Mouse (Mus musculus): ENCODE data around the gene Grap. TPM values are rescaled to one million over a fixed set of nuclear protein-coding genes. Genes with fewer than 3 reads are reported as not detected.

The Grap gene
- polyA plus RNA-seq, 1 experiment from 2014 or later, result 10.2 TPM

- no peak overlapping the region for H3K27ac ChIP-seq (ENCODE audit: low read length)
- no peaks in the 10 kb centered on the region for H3K36me3 ChIP-seq (ENCODE audit: control insufficient read depth, insufficient read depth)
- H3K4me3 ChIP-seq (replicated peaks; ENCODE audit: low read length), result no peak overlapping the region
- no peaks in the 10 kb centered on the region for H3K27me3 ChIP-seq (replicated peaks; ENCODE audit: control insufficient read depth, insufficient read depth, low read length)
- no peak overlapping the region for H3K4me2 ChIP-seq (ENCODE audit: low read length)
- H3K9me3 ChIP-seq (ENCODE audit: control insufficient read depth, low read length), result no peaks in the 10 kb centered on the region
- peaks cover 4% of the 10 kb centered on the region; the same call in 1 of the 2 replicates for H3K4me1 ChIP-seq (replicated peaks; ENCODE audit: control insufficient read depth, insufficient read depth, low read length)
- no peak for ATAC-seq
- WGBS, result 61% methylated on average over 15 of the region's 15 CpGs
- H3K9ac ChIP-seq (replicated peaks; ENCODE audit: low read depth, low read length), result no peak overlapping the region
Observed at GRCm38 (mm10) chr11:61713157-61713855, 60.2 kb downstream of the Grap start.

DNA sequence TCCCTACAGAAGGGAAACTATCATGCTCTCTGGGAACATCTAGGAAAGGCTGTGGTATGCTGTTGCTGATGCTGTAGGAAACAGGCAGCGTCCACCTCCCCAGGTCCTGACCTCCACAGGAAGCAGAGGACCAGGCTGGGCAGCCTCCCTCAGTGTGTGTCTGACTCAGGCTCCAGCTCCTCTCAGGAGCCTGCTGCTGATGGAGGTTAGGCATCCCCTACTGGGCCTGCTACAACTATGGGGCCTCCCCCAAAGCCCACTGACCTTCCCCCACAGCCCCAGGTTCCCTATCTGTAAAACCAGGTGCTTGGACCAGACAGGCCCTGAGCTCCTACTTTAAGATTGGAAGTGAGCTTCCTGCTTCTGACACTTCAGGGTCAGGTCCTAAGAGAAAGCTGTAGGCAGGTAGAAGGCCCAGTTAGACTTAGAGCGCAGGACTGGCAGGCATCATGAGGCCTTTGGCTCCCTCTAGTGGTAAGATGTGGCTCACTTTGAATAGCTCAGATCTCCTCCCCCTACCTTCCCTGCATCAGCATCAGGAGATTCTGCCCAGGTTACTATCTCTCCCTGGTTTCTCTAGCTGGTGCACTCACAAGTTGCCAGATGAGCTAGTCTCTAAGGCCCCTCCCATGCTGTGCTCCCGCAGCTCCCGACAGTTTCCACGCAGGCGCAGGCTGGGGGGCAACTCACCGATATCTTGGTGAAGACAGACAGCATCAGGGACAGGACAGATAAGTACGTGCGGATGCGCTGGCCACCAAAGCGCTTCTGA is 61.5 kb downstream of the Grap start:
- Histone ChIP-seq H3K27ac (ENCODE audit: low read length) (no peak overlapping the region), H3K9me3 (ENCODE audit: control insufficient read depth, low read length) (no peaks in the 10 kb centered on the region), H3K4me1 (replicated peaks; ENCODE audit: control insufficient read depth, insufficient read depth, low read length) (peaks cover 4% of the 10 kb centered on the region; the same call in 1 of the 2 replicates), H3K4me2 (ENCODE audit: low read length) (no peak overlapping the region), H3K27me3 (replicated peaks; ENCODE audit: control insufficient read depth, insufficient read depth, low read length) (no peaks in the 10 kb centered on the region), H3K36me3 (ENCODE audit: control insufficient read depth, insufficient read depth) (no peaks in the 10 kb centered on the region), H3K9ac (replicated peaks; ENCODE audit: low read depth, low read length) (no peak overlapping the region), H3K4me3 (replicated peaks; ENCODE audit: low read length) (no peak overlapping the region)
- ATAC-seq, result peak; percentile 88
- WGBS, result 45% methylated on average over 11 of the region's 11 CpGs

DNA sequence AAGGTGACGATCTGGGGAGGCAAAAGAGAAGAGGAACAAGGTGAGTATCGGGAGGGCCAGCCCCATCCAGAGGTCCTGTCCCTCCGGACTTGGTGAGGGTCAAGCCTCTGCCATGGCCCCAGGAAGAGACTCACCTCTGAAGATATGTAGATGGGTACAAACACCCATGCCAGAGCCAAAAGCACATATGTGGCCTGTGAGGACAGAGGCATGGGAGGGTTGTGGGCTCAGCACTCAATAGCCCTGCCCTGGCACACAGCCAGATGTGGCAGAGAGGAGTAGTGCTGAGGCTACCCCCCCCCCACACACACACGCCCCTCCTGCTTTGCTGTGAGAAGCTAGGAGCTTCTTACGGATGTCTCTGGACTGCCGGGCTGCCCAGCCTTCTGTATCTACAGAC is 62.1 kb downstream of the Grap start:
- Histone ChIP-seq H3K36me3 (ENCODE audit: control insufficient read depth, insufficient read depth) (no peaks in the 10 kb centered on the region), H3K27ac (ENCODE audit: low read length) (no peak overlapping the region)
- WGBS, result 64% methylated on average over 6 of the region's 6 CpGs

DNA sequence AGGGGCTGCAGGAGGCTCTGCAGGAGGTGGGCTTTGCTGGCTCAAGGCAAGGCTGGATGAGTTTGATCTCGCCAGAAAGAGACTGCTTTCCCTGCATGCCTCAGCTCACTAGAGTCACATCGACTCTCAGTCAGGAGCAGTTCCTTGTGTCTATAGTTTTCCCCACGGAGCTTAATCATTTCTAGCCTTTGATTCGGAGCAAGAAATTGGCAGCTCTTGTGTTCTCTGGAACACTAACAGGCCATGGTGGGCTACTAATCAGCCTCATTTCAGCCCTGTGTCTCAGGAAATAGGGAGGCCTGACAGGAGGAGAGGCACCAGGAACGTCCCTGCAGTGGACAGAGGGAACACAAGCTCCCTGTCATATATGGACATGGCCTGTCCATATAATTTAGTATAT is 64.9 kb downstream of the Grap start:
- H3K27ac ChIP-seq (ENCODE audit: low read length), result no peak overlapping the region
- ATAC-seq, result no peak
- 43% methylated on average over 5 of the region's 5 CpGs for WGBS

More for the DNA sequence above, 62.1 kb downstream of the Grap start:
- Histone ChIP-seq H3K27me3 (replicated peaks; ENCODE audit: control insufficient read depth, insufficient read depth, low read length) (no peaks in the 10 kb centered on the region), H3K4me3 (replicated peaks; ENCODE audit: low read length) (no peak overlapping the region), H3K4me1 (replicated peaks; ENCODE audit: control insufficient read depth, insufficient read depth, low read length) (peaks cover 4% of the 10 kb centered on the region; the same call in 1 of the 2 replicates), H3K9me3 (ENCODE audit: control insufficient read depth, low read length) (no peaks in the 10 kb centered on the region), H3K4me2 (ENCODE audit: low read length) (no peak overlapping the region), H3K9ac (replicated peaks; ENCODE audit: low read depth, low read length) (no peak overlapping the region)
- ATAC-seq, result peak; percentile 52

GRCm38 (mm10) chr11:61719387-61719786 is 66.3 kb downstream of the Grap start:
- no peak overlapping the region for H3K9ac ChIP-seq (replicated peaks; ENCODE audit: low read depth, low read length)
- no peak for ATAC-seq
- H3K4me3 ChIP-seq (replicated peaks; ENCODE audit: low read length), result no peak overlapping the region
- no peaks in the 10 kb centered on the region for H3K36me3 ChIP-seq (ENCODE audit: control insufficient read depth, insufficient read depth)
- WGBS, result 54% methylated on average over 3 of the region's 3 CpGs
- no peaks in the 10 kb centered on the region for H3K27me3 ChIP-seq (replicated peaks; ENCODE audit: control insufficient read depth, insufficient read depth, low read length)
- H3K4me2 ChIP-seq (ENCODE audit: low read length), result no peak overlapping the region
- peaks cover 4% of the 10 kb centered on the region; the same call in 1 of the 2 replicates for H3K4me1 ChIP-seq (replicated peaks; ENCODE audit: control insufficient read depth, insufficient read depth, low read length)
- no peaks in the 10 kb centered on the region for H3K9me3 ChIP-seq (ENCODE audit: control insufficient read depth, low read length)
- no peak overlapping the region for H3K27ac ChIP-seq (ENCODE audit: low read length)

More for the DNA sequence above, 64.9 kb downstream of the Grap start:
- Histone ChIP-seq H3K4me2 (ENCODE audit: low read length) (no peak overlapping the region), H3K9me3 (ENCODE audit: control insufficient read depth, low read length) (no peaks in the 10 kb centered on the region), H3K36me3 (ENCODE audit: control insufficient read depth, insufficient read depth) (no peaks in the 10 kb centered on the region), H3K4me3 (replicated peaks; ENCODE audit: low read length) (no peak overlapping the region), H3K4me1 (replicated peaks; ENCODE audit: control insufficient read depth, insufficient read depth, low read length) (peaks cover 4% of the 10 kb centered on the region; the same call in 1 of the 2 replicates), H3K9ac (replicated peaks; ENCODE audit: low read depth, low read length) (no peak overlapping the region), H3K27me3 (replicated peaks; ENCODE audit: control insufficient read depth, insufficient read depth, low read length) (no peaks in the 10 kb centered on the region)

DNA sequence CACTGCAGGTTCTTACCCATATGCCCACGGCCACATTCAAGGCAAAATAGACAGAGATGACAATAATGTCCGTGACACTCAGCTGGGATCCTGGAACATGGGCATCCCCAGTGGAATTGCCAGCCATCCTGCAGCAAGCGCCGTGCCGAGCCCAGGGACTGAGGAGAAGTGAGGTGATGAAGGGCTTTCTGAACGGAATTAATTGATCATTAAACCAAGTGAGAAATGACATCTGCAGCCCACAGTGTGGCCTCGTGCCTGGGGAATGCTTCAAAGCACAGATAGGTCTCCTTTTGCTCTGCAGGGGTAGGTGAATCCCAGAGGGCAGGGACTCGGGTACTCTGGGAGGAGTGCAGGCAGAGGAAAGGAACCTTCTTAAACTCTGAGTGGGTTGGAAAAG is 66.8 kb downstream of the Grap start:
- ATAC-seq, result no peak
- no peaks in the 10 kb centered on the region for H3K27me3 ChIP-seq (replicated peaks; ENCODE audit: control insufficient read depth, insufficient read depth, low read length)
- no peak overlapping the region for H3K27ac ChIP-seq (ENCODE audit: low read length)
- no peak overlapping the region for H3K9ac ChIP-seq (replicated peaks; ENCODE audit: low read depth, low read length)
- H3K4me2 ChIP-seq (ENCODE audit: low read length), result no peak overlapping the region
- H3K4me1 ChIP-seq (replicated peaks; ENCODE audit: control insufficient read depth, insufficient read depth, low read length), result peaks cover 3% of the 10 kb centered on the region; the same call in 1 of the 2 replicates
- no peaks in the 10 kb centered on the region for H3K36me3 ChIP-seq (ENCODE audit: control insufficient read depth, insufficient read depth)
- H3K9me3 ChIP-seq (ENCODE audit: control insufficient read depth, low read length), result no peaks in the 10 kb centered on the region
- no peak overlapping the region for H3K4me3 ChIP-seq (replicated peaks; ENCODE audit: low read length)
- 75% methylated on average over 8 of the region's 8 CpGs for WGBS

DNA sequence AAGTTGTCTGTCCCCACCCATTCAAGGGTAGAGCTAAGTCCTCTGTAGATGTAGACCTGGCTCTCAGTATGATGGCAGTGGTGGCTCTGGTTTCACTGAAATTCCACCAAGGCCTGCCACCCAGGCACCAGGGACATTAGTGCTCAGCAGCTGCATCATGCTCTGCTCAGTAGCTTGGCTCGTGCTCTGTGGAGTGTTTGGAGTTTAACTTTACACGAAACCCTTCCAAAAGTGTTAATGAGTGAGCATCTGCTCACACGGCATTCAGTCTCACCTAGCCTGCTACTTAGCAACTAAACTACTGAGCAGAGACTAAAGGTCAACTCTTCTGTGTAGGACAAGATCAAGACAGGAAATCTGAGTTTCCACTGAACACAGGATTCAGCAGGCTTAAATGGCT is 67.6 kb downstream of the Grap start, which contains the start of gene Slc5a10:
Gene Slc5a10, minus strand, starts transcription at position 191 of the 400 bp plus-strand sequence.
- Histone ChIP-seq H3K27me3 (replicated peaks; ENCODE audit: control insufficient read depth, insufficient read depth, low read length) (no peaks in the 10 kb centered on the region), H3K27ac (ENCODE audit: low read length) (no peak within 1 kb of the TSS), H3K4me3 (replicated peaks; ENCODE audit: low read length) (no peak within 1 kb of the TSS), H3K36me3 (ENCODE audit: control insufficient read depth, insufficient read depth) (no peaks in the 10 kb centered on the region), H3K4me1 (replicated peaks; ENCODE audit: control insufficient read depth, insufficient read depth, low read length) (no peaks in the 10 kb centered on the region), H3K9ac (replicated peaks; ENCODE audit: low read depth, low read length) (no peak within 1 kb of the TSS), H3K4me2 (ENCODE audit: low read length) (no peak within 1 kb of the TSS), H3K9me3 (ENCODE audit: control insufficient read depth, low read length) (no peaks in the 10 kb centered on the region)
- WGBS, result 76% methylated on average over 3 of the region's 3 CpGs
- ATAC-seq, result no peak

- Histone ChIP-seq H3K4me2 (ENCODE audit: low read length) (no peak overlapping the region), H3K9me3 (ENCODE audit: control insufficient read depth, low read length) (no peaks in the 10 kb centered on the region), H3K27me3 (replicated peaks; ENCODE audit: control insufficient read depth, insufficient read depth, low read length) (no peaks in the 10 kb centered on the region), H3K36me3 (ENCODE audit: control insufficient read depth, insufficient read depth) (peaks cover 4% of the 10 kb centered on the region; the same call in 1 of the 2 replicates), H3K27ac (ENCODE audit: low read length) (no peak overlapping the region), H3K9ac (replicated peaks; ENCODE audit: low read depth, low read length) (no peak overlapping the region), H3K4me1 (replicated peaks; ENCODE audit: control insufficient read depth, insufficient read depth, low read length) (no peaks in the 10 kb centered on the region), H3K4me3 (replicated peaks; ENCODE audit: low read length) (no peak overlapping the region)
- no peak for ATAC-seq
- WGBS, result 84% methylated on average over 5 of the region's 5 CpGs
Observed at GRCm38 (mm10) chr11:61722077-61722476, 69.0 kb downstream of the Grap start.

Data from forebrain, embryonic 16.5 days (tissue).